Mouse (Mus musculus) thymus, adult 2 months (tissue): ENCODE measurements around the gene Rps26.

Source experiments
- CTCF ChIP-seq: fragments of 200-500 bp; IDR thresholded peaks from 2 replicates; pipeline ENCODE4 v1.5.1; 2012; ENCODE audit warnings: mild to moderate bottlenecking, control low read depth, low read length, moderate library complexity, borderline replicate concordance; ENCODE audit not compliant: control insufficient read depth, poor library complexity, insufficient read depth; ENCODE audit errors: extremely low read depth
- POLR2A ChIP-seq: fragments of 200-500 bp; IDR thresholded peaks from 2 replicates; pipeline ENCODE4 v1.6.1; 2012; ENCODE audit warnings: mild to moderate bottlenecking, low read length, control low read depth, moderate library complexity; ENCODE audit not compliant: control insufficient read depth, poor library complexity, insufficient read depth; ENCODE audit errors: extremely low read depth

DNA sequence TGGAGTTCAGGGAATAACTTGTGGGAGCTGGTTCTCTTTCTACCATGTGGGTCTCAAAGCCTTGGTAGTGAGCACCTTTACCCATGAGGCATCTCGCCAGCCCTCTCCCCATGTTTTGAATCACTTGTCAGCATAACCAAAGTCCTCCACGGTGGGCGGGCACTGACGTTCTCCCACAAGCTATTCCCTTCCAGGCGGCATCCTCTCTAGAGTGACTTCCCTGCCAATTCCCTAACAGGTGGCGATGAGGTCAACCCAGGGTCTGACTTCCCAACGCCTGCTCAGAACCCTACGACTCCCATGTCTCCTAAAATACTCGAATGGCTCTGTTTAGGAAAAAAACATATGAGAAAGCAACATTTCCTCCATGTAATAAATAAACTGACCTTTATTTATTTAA lies 31.3 kb upstream of the Rps26 start:
- TF ChIP-seq POLR2A (no peak), CTCF (no peak)
